Mouse (Mus musculus) ZHBTc4 (cell line): ENCODE data around the gene Spata5.

Experiments used
- DNase-seq: peaks from one replicate; pipeline ENCODE4 v3.0.0-alpha.2; 2011; ENCODE audit warnings: low read depth, low spot score

Spata5 gene

DNA sequence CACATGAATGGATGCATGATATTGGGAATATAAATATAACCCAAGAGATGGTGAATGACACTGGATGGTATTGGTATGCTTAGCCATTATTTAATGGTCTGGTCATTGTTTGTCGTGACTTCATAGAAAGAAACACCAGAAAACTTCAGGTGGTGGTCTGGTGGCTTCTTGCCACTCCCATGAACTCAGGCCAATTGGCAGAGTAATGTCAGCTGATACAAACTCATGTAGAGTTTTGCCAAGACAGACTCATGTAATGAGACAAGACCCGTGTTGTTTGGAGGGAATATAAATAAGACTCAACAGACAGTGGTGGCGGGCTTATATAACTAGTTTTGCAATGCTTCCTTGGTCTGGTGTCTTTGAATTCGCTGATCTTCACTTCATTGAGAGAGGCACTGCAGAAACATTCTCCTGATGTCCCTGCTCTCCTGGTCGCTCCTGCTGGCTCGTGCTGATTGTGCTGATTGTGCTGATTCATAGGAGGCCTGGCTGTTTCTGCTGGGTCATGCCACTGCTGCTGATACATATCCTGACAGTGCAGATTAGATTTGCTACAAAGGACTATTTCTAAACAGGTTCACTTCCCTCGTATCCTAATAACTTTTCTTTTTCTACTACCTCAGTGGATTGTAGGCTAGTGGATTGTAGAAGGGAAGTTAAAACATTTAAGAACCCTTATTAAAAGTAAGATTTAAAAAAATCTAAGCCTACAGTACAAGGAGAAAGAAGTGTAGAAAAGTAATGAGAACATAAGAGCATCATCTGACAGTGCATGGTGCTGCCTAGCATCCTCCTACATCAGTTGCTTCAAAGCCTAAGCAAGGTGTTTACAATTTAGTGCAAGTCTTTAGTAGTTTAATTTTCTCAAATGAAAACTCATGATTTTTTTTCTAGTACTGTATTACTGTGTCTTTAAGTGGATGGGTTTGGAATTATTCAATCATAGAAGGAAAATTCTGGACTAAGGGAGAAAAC is 90.6 kb downstream of the Spata5 start:
- peak; percentile 6 for DNase-seq

DNA sequence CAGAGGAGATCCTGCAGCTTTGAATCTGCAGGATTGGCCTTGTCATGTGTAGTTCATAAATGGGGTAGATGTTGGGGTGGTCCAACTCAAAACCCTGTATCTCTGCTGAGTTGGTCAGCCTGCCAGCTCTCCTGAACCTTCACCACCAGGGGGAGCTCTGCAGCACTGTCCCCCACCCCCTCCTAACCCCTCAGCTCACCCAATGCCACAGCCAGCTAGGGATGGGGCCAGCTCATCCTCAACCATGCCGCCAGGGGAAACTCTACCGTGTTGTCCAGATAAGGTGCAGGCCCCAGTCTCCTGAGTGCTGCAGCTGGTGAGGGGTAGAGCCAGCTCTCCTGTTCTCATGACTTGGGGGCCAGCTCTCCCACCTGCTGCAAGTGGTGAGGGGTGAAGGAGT is 95.8 kb downstream of the Spata5 start:
- DNase-seq: peak; percentile 78

DNA sequence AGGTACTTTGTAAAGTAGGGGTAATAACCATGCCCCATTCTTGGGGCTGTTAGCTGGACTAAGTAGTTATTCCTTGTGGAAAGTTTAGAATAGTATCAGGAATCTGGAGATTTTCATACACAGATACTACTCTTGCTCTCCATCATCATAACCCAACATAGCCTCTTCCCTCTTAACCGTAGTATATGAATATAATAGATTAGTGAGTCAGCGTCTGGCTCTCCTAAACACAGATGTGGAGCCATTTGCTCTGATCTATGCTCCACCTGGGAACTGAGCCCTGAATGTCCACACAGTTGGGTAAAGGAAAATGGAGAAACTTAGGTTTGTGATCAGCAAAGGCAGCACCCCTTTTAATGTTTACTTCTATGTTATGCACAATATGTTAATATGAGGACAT is 96.7 kb downstream of the Spata5 start:
- DNase-seq: no peak

DNA sequence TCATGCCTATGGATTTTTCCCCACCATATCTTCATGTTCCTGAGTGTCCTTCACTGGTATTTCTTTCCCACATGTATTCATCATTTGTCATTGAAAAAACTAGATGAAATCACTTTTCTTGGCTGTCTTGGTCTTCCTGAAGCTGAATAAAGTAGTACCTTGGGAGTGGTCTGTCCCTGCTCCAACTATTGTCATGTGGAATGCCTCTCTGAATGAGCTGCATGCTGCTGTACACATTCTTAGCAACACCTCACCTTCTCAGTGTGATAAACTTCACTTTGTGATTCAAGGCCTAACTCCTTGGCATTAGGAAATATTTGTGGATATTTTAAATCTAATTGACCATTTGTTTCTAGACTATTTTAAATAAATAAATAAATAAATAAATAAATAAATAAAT is 98.9 kb downstream of the Spata5 start:
- peak; percentile 56 for DNase-seq

DNA sequence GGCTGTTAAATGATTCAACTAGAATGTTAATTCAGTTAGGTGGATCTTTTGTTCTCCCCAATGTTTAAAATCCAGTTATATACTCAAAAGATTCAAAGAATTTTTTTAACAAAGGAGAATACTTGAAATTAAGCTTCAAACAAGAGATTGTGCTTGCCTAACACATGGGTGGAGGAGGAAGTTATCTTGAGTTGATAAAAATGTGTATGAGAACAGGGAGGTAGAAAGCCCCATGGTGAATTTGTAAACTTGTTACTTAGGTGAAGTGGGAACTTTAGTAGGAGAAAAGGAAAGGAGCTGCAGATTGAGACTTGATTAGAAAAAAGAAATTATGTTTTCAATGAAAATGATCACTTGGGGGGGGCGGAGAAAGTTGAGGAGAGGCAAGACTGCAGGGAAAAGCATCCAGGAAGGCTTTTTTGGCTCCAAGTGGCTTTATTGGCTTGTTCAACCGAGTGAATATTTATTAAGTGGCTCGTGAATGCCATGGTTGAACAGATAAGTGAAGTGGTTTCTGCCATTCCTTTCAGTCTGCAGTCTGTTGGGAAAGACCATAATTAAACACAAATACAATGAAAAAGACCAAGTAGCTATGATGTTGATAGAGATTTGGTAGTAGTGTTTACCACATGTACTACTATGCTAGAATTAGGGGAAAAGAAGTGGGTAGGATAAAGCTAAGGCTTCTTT is 100.8 kb downstream of the Spata5 start:
- no peak for DNase-seq

DNA sequence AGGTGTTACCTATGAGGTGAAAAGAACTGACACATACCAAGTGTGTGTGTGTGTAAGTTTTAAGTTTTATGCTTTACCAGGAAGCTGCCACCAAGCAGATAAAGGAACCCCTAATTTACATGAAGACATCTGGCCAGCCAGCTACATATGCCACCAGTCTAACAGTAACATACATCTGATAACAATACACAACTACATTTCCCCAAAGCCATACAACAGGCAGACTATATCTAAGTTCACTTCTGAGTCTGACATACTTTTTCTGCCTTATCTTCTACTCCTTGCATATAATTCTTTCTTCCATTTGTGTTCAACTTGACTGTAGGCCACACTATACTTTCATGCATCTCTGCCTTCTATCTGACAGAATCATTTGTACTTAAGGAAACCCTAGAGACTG is 112.4 kb downstream of the Spata5 start:
- DNase-seq: no peak

DNA sequence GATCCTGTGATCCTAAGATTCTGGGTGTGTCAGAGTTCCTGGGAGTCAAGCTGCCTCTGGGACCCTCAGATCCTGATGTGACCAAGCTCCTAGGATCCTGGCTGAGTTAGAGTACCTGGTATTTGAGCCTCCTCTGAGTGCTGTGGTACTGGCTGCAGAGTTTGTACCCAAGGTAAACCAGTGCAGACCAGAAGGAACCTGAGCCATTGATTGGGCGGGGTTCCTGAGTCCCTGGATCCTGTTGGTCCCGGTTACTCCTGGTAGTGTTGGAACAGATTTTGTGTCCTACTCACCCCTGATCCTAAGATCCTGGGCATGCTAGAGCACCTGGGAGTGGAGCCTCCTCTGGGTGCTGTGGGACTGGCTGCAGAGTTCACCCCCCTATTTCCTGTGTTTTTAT is 121.0 kb downstream of the Spata5 start:
- peak; percentile 81 for DNase-seq

DNA sequence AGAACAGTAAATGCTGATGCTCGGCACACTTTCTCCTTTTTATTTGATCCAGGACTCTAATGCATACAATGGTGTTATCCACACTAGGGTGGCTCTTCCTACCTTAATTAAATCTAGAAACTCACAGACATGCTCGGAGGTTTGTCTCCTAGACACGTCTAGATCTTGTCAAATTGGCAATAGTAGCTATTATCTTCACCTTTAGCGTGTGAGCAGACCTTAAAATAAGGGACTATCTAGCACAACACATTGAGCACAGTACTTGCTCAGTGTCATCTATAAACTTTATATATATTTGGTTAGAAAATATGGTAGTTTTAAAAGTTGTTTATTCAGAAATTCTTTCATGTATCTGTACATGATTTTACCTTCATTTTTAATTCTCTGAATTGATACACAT is 126.7 kb downstream of the Spata5 start:
- DNase-seq: no peak

DNA sequence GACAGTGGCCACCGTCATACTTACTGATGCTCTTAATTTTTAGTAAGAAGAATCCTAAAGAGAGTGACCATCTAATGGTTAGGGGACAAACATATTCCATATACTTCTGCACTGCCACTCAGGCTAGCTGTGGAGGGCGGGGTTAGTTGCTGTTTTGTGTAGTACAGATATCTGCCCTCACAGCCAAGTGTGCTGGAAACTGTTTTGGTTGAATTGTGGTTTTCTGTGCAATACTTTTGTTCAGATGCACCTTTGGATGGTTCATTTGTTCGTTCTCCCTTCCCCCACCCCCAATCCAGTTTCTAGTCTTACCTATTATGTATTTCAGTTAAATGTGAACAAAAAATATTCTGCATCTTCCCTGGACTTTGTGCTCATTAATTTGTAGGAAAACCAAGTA is 130.5 kb downstream of the Spata5 start:
- DNase-seq: no peak

DNA sequence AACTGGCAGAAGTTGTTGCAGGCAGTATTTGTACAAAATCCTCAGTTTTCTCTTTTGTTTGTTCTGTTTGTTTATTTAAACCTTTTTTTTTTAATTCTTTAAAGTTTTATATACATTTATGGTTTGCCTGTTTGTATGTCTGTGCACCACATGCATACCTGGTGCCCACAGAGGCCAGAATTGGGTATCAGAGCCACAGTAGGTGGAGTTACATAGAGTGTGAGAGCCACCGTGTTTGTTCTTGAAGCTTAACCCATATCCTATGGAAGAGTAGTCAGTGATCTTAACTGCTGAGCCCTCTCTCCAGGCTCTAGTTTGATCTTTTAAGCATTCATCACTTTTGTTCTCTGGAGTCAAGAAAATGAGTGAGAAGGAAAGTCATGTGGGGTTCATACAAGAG is 130.9 kb downstream of the Spata5 start:
- no peak for DNase-seq

DNA sequence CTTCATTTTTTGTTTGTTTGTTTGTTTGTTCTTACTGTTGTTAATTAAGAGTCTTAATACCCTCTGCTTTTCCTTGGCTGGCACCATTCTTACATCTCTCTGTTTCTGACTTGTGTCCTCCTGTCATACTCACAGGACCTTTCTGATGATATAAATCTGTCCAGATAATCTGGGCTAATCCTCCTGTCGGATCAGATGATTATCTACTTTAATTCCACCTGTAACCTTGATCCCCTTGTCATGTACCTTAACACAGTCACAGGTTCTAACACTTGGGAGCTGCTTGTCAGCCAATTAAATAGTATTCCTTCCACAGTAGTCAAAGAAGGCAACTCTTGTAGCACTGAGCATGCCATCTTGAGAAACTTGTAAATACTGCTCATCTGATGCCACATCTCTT is 131.8 kb downstream of the Spata5 start:
- DNase-seq: no peak

DNA sequence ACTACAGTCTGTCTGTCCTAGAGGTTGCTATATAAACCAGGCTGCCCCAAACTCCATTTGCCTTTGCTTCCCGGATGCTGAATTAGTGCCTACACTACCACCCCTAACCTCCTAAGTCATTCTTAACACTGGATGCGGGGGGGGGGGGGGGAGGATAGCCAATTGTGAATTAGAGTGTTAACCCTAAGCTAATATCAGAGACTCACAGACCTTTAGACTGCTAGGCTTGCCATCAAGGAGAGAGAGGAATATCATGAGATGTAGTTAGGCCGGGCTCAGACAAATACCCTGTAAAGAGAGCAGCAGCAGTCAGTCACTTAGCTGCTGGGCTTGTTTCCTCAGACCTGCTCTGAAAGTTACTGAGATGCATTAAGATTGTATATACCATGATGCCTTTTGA is 132.5 kb downstream of the Spata5 start:
- no peak for DNase-seq

DNA sequence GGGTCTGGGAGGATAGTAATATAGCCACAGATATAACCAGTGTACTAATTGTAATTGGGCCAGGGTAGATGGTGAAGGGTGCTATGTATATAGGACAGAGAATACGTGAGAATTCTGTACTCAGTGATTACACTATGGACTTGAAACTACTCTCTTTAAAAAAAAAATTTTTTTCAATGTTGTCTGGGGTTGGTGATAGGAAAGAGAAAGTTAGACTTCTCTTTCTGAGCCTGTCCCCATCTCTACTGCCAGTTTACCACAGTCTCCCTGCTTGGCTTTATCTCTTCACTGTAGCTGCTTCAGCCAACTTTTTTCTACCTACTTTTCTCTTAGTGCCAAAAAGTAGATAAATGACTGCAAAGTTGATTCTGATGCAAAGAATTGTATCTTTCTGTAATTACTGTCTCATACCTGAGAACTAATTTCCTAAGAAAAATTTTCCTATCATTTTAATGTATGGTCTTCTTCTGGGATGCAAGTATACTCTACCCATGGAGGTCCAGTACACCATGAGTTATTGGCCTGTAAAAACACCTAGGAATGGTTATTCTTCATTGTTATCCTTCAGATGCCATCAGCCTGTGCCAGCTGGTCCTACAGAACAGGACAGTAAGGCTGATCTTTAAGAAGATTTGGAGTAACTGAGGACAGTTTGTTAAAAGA is 133.8 kb downstream of the Spata5 start:
- DNase-seq: no peak

DNA sequence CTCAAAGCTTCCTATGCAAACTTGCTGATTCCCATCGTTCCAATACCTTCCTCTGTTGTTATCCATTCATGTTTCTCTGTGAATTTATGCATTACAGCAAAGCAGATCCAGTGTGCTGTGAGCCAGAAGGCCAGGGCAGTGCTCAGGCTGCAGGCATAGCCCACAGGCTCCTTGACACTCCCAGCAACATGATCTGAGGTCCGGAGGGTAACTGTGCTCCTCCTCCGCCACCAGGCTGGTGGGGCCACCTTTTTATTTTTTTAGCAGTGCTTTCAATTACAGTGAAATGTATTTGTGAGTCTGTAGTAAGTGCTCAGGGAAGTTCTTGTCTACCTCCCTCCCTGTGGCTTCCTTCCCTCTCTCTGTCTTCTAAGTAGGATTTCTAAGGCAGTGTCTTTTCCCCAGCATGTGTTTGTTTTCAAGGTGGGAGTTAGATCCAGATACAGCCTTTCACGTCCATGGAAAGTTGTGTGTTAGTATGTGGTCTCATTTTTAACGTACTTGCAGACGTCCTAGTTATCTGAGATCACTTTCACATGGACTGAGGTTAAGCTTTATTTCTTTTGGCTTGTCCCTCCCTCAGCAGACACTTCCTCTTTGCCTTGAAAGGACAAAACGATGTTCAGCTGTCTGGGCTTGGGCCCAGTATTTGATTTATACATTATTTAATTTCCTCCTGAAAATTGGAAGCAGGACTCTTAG is 136.9 kb downstream of the Spata5 start:
- DNase-seq: no peak

DNA sequence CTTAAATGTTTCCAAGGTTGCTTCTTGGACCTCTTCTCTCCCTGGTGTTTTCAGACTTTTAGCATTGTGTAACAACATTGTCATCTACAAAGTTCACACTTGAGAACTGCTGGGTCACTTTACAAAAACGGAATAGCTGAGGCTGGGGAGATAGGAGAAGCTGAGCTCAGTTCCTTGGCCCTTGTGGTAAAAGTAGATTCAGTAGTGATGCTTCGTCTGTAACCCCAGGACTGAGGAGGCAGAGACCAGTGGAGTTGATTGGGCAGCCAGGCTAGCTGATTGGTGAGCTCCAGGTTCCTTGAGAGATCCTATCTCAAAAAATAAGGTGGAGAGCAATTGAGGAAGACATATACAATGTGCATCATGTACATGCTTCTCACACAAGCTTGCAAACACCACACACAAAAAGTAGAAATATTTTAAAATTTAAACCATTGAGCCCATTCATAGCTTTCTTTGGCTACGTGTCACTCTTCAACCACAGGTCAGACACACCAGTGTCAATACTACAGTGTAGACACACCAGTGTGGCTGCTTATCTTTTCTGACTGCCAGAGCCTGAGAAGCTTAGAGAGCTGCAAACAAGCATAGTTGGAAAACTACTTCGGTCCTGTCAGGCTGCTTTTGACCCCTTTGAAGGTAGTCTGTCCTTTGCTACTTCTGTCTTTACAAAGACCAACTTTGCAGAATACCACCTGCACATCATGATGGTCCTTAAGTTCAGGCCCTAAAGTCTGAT is 138.2 kb downstream of the Spata5 start:
- DNase-seq: no peak

DNA sequence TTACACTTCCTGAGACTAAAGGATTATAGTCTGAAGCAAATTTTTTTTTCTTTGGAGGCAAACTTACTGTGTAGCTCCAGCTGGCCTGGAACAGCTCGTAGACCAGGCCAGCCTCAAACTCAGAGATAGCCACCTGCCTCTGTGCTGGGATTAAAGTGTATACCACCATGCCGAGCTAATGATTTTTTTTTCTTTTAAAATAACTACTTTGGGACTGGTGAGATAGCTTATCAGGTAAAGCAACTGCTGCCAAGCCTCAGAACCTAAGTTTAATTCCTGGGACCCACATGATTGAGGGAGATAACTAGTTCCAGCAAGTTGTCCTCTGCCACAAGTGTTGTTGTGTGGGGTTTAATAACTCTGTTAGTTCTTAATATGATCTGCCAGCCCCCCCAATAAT is 139.6 kb downstream of the Spata5 start:
- DNase-seq: no peak

DNA sequence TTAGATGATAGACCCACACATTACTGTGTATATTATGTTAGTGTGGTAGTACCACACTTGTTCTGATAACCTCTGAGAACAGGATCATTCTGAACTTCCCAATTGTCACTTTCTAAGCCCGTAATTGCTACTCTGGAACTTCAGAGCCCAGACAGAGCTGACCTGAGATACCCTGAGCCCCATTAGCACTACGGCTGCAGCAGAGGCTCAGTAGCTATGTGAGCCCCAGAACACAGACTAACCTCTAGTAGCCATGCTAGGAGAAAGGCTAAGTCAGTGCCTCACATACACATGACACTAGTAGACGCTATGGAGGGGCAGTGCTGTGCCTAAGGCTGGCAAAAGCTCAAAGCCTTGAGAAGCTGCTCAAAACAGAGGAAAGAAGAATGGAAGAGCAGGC is 141.8 kb downstream of the Spata5 start:
- no peak for DNase-seq

DNA sequence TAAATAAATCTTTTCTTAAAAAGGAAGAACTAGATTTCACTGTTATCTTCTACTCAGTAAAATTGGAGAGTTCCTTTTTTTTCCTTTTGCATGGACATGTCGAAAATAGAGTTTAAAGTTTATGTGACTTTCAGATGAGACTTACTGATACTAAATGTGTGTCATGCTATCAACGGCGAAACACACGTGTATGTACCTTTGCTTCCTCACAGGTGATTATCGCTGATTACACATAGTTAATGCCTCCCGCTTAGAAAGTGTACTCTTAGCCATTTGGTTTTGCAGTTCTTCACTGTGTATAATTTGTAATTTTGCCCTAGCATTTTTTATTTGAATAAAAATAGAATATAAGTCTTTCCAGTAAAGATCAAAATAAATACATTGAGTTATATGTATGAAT is 146.4 kb downstream of the Spata5 start:
- no peak for DNase-seq

DNA sequence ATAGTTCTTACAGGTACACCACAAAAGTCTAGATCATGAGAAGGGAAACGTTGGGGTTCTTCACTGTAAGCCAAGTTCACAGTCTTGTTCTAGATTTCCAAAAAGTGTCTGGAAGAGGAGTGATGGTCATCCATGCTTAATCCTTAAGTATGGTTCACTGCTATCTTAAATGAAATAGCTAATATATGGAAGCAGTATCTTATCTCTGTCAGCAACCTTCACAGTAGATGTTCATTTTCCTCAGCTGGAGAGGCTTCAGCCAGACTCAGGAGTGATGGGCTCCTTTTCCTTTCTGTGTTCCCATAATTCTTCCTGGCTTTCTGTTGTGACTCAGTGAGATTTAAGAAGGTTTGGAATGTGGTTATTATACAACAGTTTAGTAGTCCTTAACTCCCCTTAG is 147.8 kb downstream of the Spata5 start:
- no peak for DNase-seq

DNA sequence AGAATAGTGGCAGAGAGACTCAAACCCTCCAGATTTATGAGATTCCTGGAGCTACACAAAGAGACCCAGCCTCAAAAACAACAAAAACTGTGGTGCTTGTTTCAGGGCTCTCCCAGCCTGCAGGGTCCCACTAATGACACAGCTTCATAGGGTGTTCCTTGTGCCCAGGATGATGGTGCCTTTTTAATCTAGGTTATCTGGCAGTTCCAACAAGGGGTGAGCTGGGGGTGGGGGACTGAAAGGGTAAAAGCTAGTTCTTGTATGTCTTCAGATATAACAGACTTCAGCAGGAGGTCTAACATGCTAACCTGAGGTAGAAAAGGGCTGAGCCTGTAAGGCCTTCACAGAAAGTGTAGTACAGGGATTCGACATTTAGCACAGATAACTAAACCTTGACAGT is 149.1 kb downstream of the Spata5 start:
- DNase-seq: no peak
